Comparison of ENCODE assay signal across 13 mouse cellular contexts in the genomic region with DNA sequence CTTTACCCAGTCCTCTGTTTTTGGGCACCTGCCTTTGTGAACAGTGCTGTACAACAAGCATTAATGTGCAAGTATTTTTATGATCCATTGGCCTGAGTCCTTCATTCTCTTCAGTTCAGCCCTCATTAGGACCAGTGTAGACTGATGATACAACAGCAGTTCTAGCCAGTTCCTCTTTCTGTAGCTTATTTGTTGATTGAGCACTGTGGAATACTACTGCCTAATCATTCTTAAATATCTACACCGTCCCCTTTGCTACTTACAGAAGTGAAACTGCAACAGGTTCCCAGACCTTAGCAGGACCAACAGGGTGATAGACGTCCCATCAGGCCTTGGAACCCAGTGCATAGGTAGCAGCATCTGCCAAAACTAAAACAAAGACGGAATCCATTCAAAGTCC. TPM values are rescaled to one million over a fixed set of nuclear protein-coding genes. Genes with fewer than 3 reads are reported as not detected.
"Had no signal": no experiment of that assay in that cellular context is flagged by ENCODE, and none has a peak within 500 bp of the region (broad histone marks: within the 10 kb centered on the region; RNA-seq: fewer than 3 reads in every experiment).

No protein-coding gene starts in this region.

- ATAC-seq: liver, postnatal 0 days; lung, postnatal 0 days; midbrain, embryonic 16.5 days had no signal

- DNase-seq: liver, postnatal 0 days; lung, adult 2 months; lung, postnatal 14 days; lung, postnatal 36 days; midbrain, embryonic 14.5 days; retina, postnatal 1 day; right cerebral cortex, adult 18-20 months; thymus, adult 2 months; thymus, postnatal 25 days; thymus, postnatal 4 days had no signal

RNA-seq across cellular contexts. Expression of a gene that starts 13.3 kb away (rescaled TPM):
- total RNA-seq: megakaryocyte-erythroid progenitor cell, adult 5-6 weeks had no signal
